Mouse (Mus musculus): ENCODE data around the gene Nlrc5.

DNA sequence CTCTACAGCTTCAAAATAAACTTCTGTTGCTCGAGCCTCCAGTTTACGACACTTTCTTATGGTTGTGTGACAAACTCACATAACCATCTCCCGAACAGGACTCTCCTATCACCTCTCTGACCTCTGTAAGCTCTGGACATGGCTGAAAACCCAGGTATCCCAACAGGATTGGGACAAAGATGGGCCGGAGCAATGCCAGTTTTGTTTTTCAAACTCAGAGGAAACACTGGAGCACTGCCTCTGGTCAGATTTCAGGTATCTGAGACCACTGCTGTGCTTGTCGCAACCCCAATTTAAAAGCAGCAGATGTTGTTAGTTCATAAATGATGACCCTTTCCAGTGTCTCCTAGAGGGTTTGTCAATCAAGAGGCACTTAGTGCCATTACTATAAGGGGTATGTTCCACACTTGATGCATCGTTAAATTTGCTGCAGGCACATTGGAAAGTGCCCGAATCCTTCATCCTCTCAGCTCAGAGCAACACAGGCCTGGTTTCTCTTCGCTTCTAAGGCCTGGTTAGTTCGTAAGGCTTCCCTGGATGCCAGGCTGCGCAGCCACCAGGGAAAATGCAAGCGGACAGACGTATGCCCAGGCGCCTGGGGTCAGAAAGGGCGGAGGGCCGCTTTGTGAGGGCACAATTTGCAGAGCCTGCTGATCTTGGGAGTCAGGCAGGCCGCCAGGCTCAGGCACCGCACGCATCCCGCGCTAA is 48.5 kb upstream of the Nlrc5 start:
- TF ChIP-seq GATA1 (IDR thresholded peaks at IDR 0.05; ENCODE audit: low read length) (no peak), TAL1 (IDR thresholded peaks at IDR 0.05; ENCODE audit: low read length) (no peak)

All from erythroblast, embryonic 14.5 days (primary cell).